Mouse (Mus musculus) intestine, embryonic 14.5 days (tissue): Measurements from ENCODE around the gene Rhox8. TPM values are rescaled to one million over a fixed set of nuclear protein-coding genes. Genes with fewer than 3 reads are reported as not detected.
"Not testable (repeated sequence)": the region's sequence is repeated elsewhere in the genome, so short reads cannot be mapped to it uniquely, and the experiment has no call there.

Experiments used
- ATAC-seq: fragments of 200-750 bp; cut with Nextera tagmentation; replicated peaks from 2 replicates; pipeline ENCODE4 v1.8.0; 2017; ENCODE audit warnings: low read depth, moderate number of reproducible peaks, moderate TSS enrichment, moderate library complexity; ENCODE audit not compliant: low FRiP score, low TSS enrichment
- DNase-seq: peaks from one replicate; pipeline ENCODE4 v3.0.0-alpha.2; 2018; ENCODE audit warnings: low spot score
- H3K27ac ChIP-seq: fragments of 300-500 bp; sonication (generic); 2 replicates; pipeline ENCODE4 v1.5.1; 2014; ENCODE audit warnings: low read depth, mild to moderate bottlenecking, control low read depth
- H3K27me3 ChIP-seq: fragments of 300-500 bp; sonication (generic); replicated peaks from 2 replicates; pipeline ENCODE4 v1.6.1; 2014; ENCODE audit warnings: low read length, control low read depth; ENCODE audit not compliant: control insufficient read depth, insufficient read depth
- H3K36me3 ChIP-seq: fragments of 300-500 bp; sonication (generic); 2 replicates; pipeline ENCODE4 v1.6.1; 2014; ENCODE audit warnings: low read length, control low read depth; ENCODE audit not compliant: control insufficient read depth, insufficient read depth
- H3K4me1 ChIP-seq: fragments of 300-500 bp; sonication (generic); replicated peaks from 2 replicates; pipeline ENCODE4 v1.6.1; 2014; ENCODE audit warnings: low read length, control low read depth, mixed read lengths; ENCODE audit not compliant: control insufficient read depth, insufficient read depth
- H3K4me2 ChIP-seq: fragments of 300-500 bp; sonication (generic); 2 replicates; pipeline ENCODE4 v1.6.1; 2014; ENCODE audit warnings: low read length
- H3K4me3 ChIP-seq: fragments of 300-500 bp; sonication (generic); 2 replicates; pipeline ENCODE4 v1.5.1; 2014; ENCODE audit warnings: low read depth, low read length, control low read depth, mixed read lengths
- H3K9ac ChIP-seq: fragments of 300-500 bp; sonication (generic); 2 replicates; pipeline ENCODE4 v1.6.1; 2014; ENCODE audit warnings: mild to moderate bottlenecking, low read length
- H3K9me3 ChIP-seq: fragments of 300-500 bp; sonication (generic); 2 replicates; pipeline ENCODE4 v1.6.1; 2016; ENCODE audit warnings: low read length, control low read depth; ENCODE audit not compliant: control insufficient read depth
- WGBS: fragments of 180-500 bp; shearing (Covaris S2); extraction: QIAGEN DNeasy Blood & Tissue Kit; methylation state at CpG from one replicate; pipeline ENCODE4 v1.1.7; 2014; 5-methylcytosine and 5-hydroxymethylcytosine counted together
- polyA plus RNA-seq: library from polyadenylated mRNA; unstranded; fragments of >200 nt; fragmentation: Nextera tagmentation; extraction: Ambion mirVana; gene quantifications from 2 replicates; pipeline ENCODE4 v1.2.1, GENCODE M21; 2014

Rhox8 gene
- polyA plus RNA-seq: not detected in 2 replicates

DNA sequence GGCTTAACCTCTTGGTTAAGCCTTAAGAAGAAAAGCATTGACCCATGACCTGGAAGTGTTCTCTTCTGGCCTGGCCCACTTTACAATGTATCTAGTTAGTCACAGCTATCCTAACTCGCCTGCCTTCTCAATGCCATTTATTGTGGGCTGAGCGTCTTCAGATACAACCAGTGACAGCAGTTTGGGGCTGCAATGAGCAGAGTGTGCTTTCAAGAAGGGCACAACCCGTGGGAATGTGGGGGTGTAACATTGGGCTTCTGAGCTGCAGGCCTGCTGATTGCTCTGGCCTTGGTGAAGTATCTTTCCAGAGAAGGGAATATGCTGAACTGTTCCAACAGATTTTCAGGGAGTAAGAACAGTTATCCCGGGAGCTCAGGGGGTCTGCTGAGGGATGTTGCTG lies at the start of gene Rhox8:
TSS of gene Rhox8 (minus strand) at position 101 of the 400 bp plus-strand sequence.
- no peaks in the 10 kb centered on the region for H3K9me3 ChIP-seq
- no peak within 1 kb of the TSS for H3K4me2 ChIP-seq
- WGBS: 79% methylated on average over 4 of the region's 4 CpGs
- no peak within 1 kb of the TSS for H3K27ac ChIP-seq
- no peak within 1 kb of the TSS for H3K4me3 ChIP-seq
- DNase-seq (no peak), ATAC-seq (no peak)
- no peaks in the 10 kb centered on the region for H3K4me1 ChIP-seq
- no peaks in the 10 kb centered on the region for H3K36me3 ChIP-seq
- H3K9ac ChIP-seq: no peak within 1 kb of the TSS
- no peaks in the 10 kb centered on the region for H3K27me3 ChIP-seq

- Histone ChIP-seq H3K4me1 (no peaks in the 10 kb centered on the region), H3K9ac (no peak overlapping the region), H3K9me3 (no peaks in the 10 kb centered on the region), H3K27me3 (no peaks in the 10 kb centered on the region), H3K4me2 (no peak overlapping the region), H3K36me3 (no peaks in the 10 kb centered on the region), H3K27ac (no peak overlapping the region), H3K4me3 (no peak overlapping the region)
- ATAC-seq (no peak), DNase-seq (no peak)
- 73% methylated on average over 4 of the region's 4 CpGs for WGBS
These were observed 37.6 kb upstream of the Rhox8 start for GRCm38 (mm10) chrX:37916311-37916710.

- Histone ChIP-seq H3K4me3 (no peak overlapping the region), H3K9ac (no peak overlapping the region), H3K27me3 (no peaks in the 10 kb centered on the region), H3K4me1 (no peaks in the 10 kb centered on the region), H3K4me2 (no peak overlapping the region), H3K36me3 (no peaks in the 10 kb centered on the region), H3K9me3 (no peaks in the 10 kb centered on the region), H3K27ac (no peak overlapping the region)
- no peak for ATAC-seq
- whole genome bisulfite sequencing: 55% methylated on average over 7 of the region's 7 CpGs
- no peak for DNase-seq
These were observed 29.8 kb upstream of the Rhox8 start for GRCm38 (mm10) chrX:37908581-37908980.

DNA sequence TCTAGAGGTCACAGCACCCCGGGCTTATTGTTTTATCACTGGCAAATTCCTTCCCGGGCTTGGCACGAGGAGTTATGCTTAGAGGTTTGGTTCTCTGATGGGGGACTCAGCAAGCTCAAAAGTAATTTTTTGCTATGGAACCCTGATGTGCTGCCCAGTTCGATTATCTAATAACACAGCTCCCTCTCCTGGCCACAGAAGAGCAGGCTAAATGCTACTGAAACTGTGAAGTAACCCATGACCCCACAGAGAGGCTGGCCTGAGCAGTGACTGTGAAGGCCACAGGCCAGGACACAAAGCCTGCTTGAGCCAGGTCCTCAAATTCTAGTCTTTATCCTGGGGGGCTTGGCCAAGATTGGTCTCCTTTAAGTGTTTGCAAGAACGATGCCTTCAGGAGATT lies 25.0 kb upstream of the Rhox8 start:
- H3K4me2 ChIP-seq: no peak overlapping the region
- no peaks in the 10 kb centered on the region for H3K36me3 ChIP-seq
- H3K9me3 ChIP-seq: no peaks in the 10 kb centered on the region
- H3K4me3 ChIP-seq: no peak overlapping the region
- H3K27me3 ChIP-seq: no peaks in the 10 kb centered on the region
- no peaks in the 10 kb centered on the region for H3K4me1 ChIP-seq
- ATAC-seq: no peak
- no peak for DNase-seq
- WGBS: 72% methylated on average over 5 of the region's 5 CpGs
- H3K9ac ChIP-seq: no peak overlapping the region
- no peak overlapping the region for H3K27ac ChIP-seq

GRCm38 (mm10) chrX:37901670-37902069 lies 22.9 kb upstream of the Rhox8 start, which contains the start of gene Rhox9:
Gene Rhox9 (minus strand): TSS chrX:37901770.
- not testable (repeated sequence) for H3K27ac ChIP-seq, H3K4me3 ChIP-seq, H3K9ac ChIP-seq, H3K27me3 ChIP-seq, ATAC-seq, H3K9me3 ChIP-seq, H3K4me1 ChIP-seq, H3K4me2 ChIP-seq, DNase-seq, H3K36me3 ChIP-seq
- 90% methylated on average over 9 of the region's 18 CpGs for WGBS

GRCm38 (mm10) chrX:37897132-37897531 lies 18.4 kb upstream of the Rhox8 start, which contains the start of gene Rhox7b:
Gene Rhox7b (minus strand): TSS chrX:37897232.
- H3K9ac ChIP-seq, H3K27ac ChIP-seq, DNase-seq, H3K4me3 ChIP-seq, ATAC-seq, H3K9me3 ChIP-seq, H3K27me3 ChIP-seq, H3K4me1 ChIP-seq, H3K4me2 ChIP-seq, H3K36me3 ChIP-seq: not testable (repeated sequence)
- 72% methylated on average over 9 of the region's 9 CpGs for WGBS

- 91% methylated on average over 2 of the region's 2 CpGs for WGBS
- Histone ChIP-seq H3K27me3 (no peaks in the 10 kb centered on the region), H3K36me3 (no peaks in the 10 kb centered on the region), H3K4me2 (no peak overlapping the region), H3K4me1 (no peaks in the 10 kb centered on the region), H3K9me3 (no peaks in the 10 kb centered on the region), H3K4me3 (no peak overlapping the region), H3K27ac (no peak overlapping the region), H3K9ac (no peak overlapping the region)
- ATAC-seq: no peak
- no peak for DNase-seq
These were observed 7.1 kb downstream of the Rhox8 start for GRCm38 (mm10) chrX:37871641-37872040.

GRCm38 (mm10) chrX:37831386-37831785 lies 47.4 kb downstream of the Rhox8 start, which contains the start of gene Rhox7a:
Gene Rhox7a (plus strand): TSS chrX:37831686.
- ATAC-seq, H3K9me3 ChIP-seq, H3K9ac ChIP-seq, H3K4me2 ChIP-seq, H3K4me3 ChIP-seq, H3K27ac ChIP-seq, H3K27me3 ChIP-seq, DNase-seq, H3K4me1 ChIP-seq, H3K36me3 ChIP-seq: not testable (repeated sequence)
- WGBS: 87% methylated on average over 7 of the region's 8 CpGs

- WGBS: 91% methylated on average over 4 of the region's 12 CpGs
- H3K4me1 ChIP-seq, H3K9me3 ChIP-seq, H3K9ac ChIP-seq, H3K36me3 ChIP-seq, H3K27ac ChIP-seq, H3K4me2 ChIP-seq, H3K27me3 ChIP-seq, DNase-seq, ATAC-seq, H3K4me3 ChIP-seq: not testable (repeated sequence)
These were observed 52.1 kb downstream of the Rhox8 start, which contains the start of gene Rhox6 for GRCm38 (mm10) chrX:37826610-37827009. Gene Rhox6 (plus strand): TSS chrX:37826910.
